Mouse (Mus musculus) forebrain, embryonic 10.5 days (tissue): ENCODE measurements around the gene Pdcd4. TPM values are rescaled to one million over a fixed set of nuclear protein-coding genes. Genes with fewer than 3 reads are reported as not detected.
A peak's percentile ranks its signal among the peaks of the same experiment; 100 is the strongest.

Experiments used
- DNase-seq: peaks from one replicate; pipeline ENCODE4 v3.0.0-alpha.2; 2017; ENCODE audit warnings: low spot score; ENCODE audit errors: extremely low spot score
- H3K27ac ChIP-seq: fragments of 300-500 bp; sonication (generic); 2 replicates; pipeline ENCODE4 v1.5.1; 2016; ENCODE audit warnings: mild to moderate bottlenecking
- H3K27me3 ChIP-seq: fragments of 300-500 bp; sonication (generic); 2 replicates; pipeline ENCODE4 v1.6.1; 2016; ENCODE audit warnings: mild to moderate bottlenecking; ENCODE audit not compliant: poor library complexity, severe bottlenecking
- H3K36me3 ChIP-seq: fragments of 300-500 bp; sonication (generic); replicated peaks from 2 replicates; pipeline ENCODE4 v1.6.1; 2016; ENCODE audit warnings: mild to moderate bottlenecking, moderate library complexity
- H3K4me1 ChIP-seq: fragments of 300-500 bp; sonication (generic); 2 replicates; pipeline ENCODE4 v1.6.1; 2016
- H3K4me3 ChIP-seq: fragments of 300-500 bp; sonication (generic); 2 replicates; pipeline ENCODE4 v1.5.1; 2016; ENCODE audit warnings: mild to moderate bottlenecking, moderate library complexity
- H3K9me3 ChIP-seq: fragments of 300-500 bp; sonication (generic); 2 replicates; pipeline ENCODE4 v1.6.1; 2016; ENCODE audit warnings: mild to moderate bottlenecking, moderate library complexity
- WGBS: fragments of 180-500 bp; shearing (Covaris S2); methylation state at CpG from one replicate; pipeline ENCODE4 v1.1.7; 2016; 5-methylcytosine and 5-hydroxymethylcytosine counted together
- polyA plus RNA-seq: library from polyadenylated mRNA; unstranded; fragments of >200 nt; fragmentation: Nextera tagmentation; extraction: Ambion mirVana; gene quantifications from 2 replicates; pipeline ENCODE4 v1.2.1, GENCODE M21; 2016

Pdcd4 gene
- polyA plus RNA-seq, 1 experiment from 2014 or later, result 46.7 TPM

DNA sequence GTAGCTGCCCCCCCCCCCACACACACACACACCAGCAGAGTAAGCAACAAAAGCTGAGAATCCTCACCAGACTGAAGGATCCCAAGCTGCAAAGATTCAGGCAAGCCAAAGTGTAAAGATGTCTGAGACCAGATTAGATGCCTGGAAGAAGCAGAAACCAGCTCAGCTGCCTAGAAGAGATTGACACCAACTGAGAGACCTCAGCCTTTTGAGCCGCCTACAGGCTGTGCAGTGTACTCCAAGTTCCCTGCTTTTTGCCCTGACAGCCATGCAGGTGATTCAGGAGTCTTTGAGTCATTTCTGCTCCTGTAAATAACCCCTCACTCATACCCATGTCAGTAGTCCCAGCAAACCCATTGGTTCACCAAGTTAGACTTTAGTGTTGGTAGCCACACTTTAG, 11.6 kb upstream of the Pdcd4 start:
- DNase-seq, result no peak
- no peaks in the 10 kb centered on the region for H3K27me3 ChIP-seq
- 80% methylated on average over 1 of the region's 1 CpGs for WGBS
- no peak overlapping the region for H3K27ac ChIP-seq
- no peak overlapping the region for H3K4me3 ChIP-seq
- H3K36me3 ChIP-seq, result no peaks in the 10 kb centered on the region
- no peaks in the 10 kb centered on the region for H3K9me3 ChIP-seq
- peaks cover 10% of the 10 kb centered on the region for H3K4me1 ChIP-seq

- no peaks in the 10 kb centered on the region for H3K9me3 ChIP-seq
- no peaks in the 10 kb centered on the region for H3K36me3 ChIP-seq
- no peak overlapping the region for H3K27ac ChIP-seq
- WGBS, result 75% methylated on average over 5 of the region's 5 CpGs
- no peak for DNase-seq
- H3K4me3 ChIP-seq, result no peak overlapping the region
- no peaks in the 10 kb centered on the region for H3K27me3 ChIP-seq
- peaks cover 13% of the 10 kb centered on the region for H3K4me1 ChIP-seq
Measured at GRCm38 (mm10) chr19:53881786-53882185, 10.2 kb upstream of the Pdcd4 start.

DNA sequence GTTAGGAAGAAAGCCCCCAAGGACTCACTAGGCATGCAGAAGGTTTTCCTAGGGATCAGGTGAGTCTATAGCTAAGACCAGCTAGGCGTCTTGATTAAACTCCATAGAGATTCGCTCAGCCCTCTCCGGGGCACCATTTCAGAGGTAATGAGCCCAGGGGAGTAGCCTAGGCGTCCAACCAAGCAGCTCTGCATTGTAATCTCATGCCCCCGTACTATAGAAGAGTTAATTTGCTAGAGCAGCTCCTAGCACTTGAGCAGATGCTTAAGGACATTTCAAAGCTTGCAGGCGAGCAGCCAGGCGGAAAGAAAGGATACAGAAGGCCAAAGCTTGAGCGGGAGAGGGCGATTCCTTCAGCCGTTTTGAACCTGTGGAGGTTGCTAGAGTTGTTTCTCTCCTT, 6.6 kb upstream of the Pdcd4 start:
- peak; percentile 30 for DNase-seq
- Histone ChIP-seq H3K9me3 (no peaks in the 10 kb centered on the region), H3K36me3 (no peaks in the 10 kb centered on the region), H3K4me1 (peaks cover 13% of the 10 kb centered on the region), H3K27me3 (no peaks in the 10 kb centered on the region), H3K4me3 (no peak overlapping the region; the same call in 1 of the 2 replicates), H3K27ac (peak overlapping the region; percentile 66)
- 20% methylated on average over 10 of the region's 10 CpGs for WGBS

- no peak for DNase-seq
- no peaks in the 10 kb centered on the region for H3K9me3 ChIP-seq
- H3K27ac ChIP-seq, result 0 out of 2 replicates have a peak overlapping the region, but pooled peaks have one; percentile 5
- peaks cover 19% of the 10 kb centered on the region for H3K4me1 ChIP-seq
- H3K27me3 ChIP-seq, result no peaks in the 10 kb centered on the region
- H3K36me3 ChIP-seq, result no peaks in the 10 kb centered on the region
- no peak overlapping the region for H3K4me3 ChIP-seq
- 91% methylated on average over 10 of the region's 10 CpGs for WGBS
Measured at GRCm38 (mm10) chr19:53886576-53887370, 5.3 kb upstream of the Pdcd4 start.

DNA sequence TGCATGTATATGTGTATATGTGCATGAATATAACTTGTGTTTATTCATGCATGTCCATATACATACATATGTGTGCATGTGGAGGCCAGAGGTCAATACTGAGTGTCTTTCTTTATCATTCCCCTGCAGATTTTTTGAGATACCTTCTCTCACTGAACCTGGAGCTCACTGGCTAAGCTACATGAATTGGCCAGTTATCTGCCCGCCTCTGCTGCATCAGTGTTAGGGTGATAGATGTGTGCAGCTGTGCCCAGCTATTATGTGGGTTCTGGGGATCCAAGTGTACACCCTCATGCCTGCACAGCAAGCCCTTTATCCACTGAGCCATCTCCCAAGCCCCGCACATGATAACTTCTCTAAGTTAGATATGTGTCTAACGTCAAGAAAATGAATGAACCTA, 4.2 kb upstream of the Pdcd4 start:
- H3K27me3 ChIP-seq, result no peaks in the 10 kb centered on the region
- H3K4me1 ChIP-seq, result peaks cover 26% of the 10 kb centered on the region
- H3K4me3 ChIP-seq, result no peak overlapping the region
- H3K36me3 ChIP-seq, result no peaks in the 10 kb centered on the region
- no peaks in the 10 kb centered on the region for H3K9me3 ChIP-seq
- DNase-seq, result no peak
- WGBS, result 90% methylated on average over 3 of the region's 3 CpGs
- H3K27ac ChIP-seq, result no peak overlapping the region

GRCm38 (mm10) chr19:53888331-53888730, 3.7 kb upstream of the Pdcd4 start:
- Histone ChIP-seq H3K9me3 (no peaks in the 10 kb centered on the region), H3K4me3 (no peak overlapping the region), H3K4me1 (peaks cover 29% of the 10 kb centered on the region), H3K36me3 (no peaks in the 10 kb centered on the region), H3K27me3 (no peaks in the 10 kb centered on the region), H3K27ac (no peak overlapping the region)
- 87% methylated on average over 9 of the region's 9 CpGs for WGBS
- no peak for DNase-seq

GRCm38 (mm10) chr19:53889555-53889954, 2.5 kb upstream of the Pdcd4 start:
- Histone ChIP-seq H3K36me3 (no peaks in the 10 kb centered on the region), H3K4me3 (no peak overlapping the region), H3K9me3 (no peaks in the 10 kb centered on the region), H3K27me3 (no peaks in the 10 kb centered on the region), H3K4me1 (peaks cover 29% of the 10 kb centered on the region), H3K27ac (no peak overlapping the region)
- 77% methylated on average over 5 of the region's 5 CpGs for WGBS
- DNase-seq, result no peak

DNA sequence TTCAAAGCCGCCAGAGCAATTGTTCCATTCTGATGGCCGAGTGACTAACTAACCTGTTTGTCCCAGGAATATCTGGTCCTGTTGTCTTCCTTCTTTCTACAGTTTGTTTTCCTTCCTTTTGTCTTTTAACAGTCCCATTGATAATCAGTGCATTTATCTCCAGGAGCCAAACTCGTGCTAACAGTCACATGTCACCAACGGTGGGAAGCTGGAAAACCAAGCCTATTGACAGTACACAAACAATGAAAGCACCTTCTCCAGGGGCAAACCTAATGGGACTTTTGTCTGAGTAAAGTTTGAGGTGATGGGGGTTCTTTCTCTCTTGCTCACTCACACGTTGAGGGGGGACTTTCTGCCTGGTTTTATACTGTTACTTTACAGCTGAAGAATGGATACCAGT, 1.8 kb upstream of the Pdcd4 start:
- 56% methylated on average over 5 of the region's 5 CpGs for WGBS
- H3K27me3 ChIP-seq, result no peaks in the 10 kb centered on the region
- no peak for DNase-seq
- H3K4me3 ChIP-seq, result no peak overlapping the region
- H3K4me1 ChIP-seq, result peaks cover 23% of the 10 kb centered on the region
- H3K36me3 ChIP-seq, result no peaks in the 10 kb centered on the region
- H3K9me3 ChIP-seq, result no peaks in the 10 kb centered on the region
- H3K27ac ChIP-seq, result no peak overlapping the region

DNA sequence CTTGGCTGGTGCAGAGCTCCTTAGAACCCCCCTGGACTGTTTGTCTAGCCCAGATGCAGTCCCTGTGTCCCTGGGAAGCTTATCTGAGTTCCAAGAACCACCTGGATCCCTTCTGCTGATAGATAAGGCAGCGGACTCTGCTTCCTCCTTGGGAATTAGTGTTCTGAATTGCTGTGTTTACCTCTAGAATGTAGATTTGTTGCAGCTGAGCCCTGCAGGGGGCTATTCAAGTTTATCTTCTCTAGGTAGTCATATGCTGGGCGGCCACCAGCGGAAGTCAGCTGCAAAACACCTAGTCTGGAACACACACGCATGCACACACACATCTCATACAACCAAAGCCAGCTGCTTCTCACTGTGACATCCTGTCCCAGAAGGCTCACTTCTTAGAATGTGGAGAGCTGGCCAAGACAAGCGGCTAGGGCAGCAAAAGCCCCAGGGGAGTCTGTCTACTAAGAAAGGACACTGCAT, 1.2 kb upstream of the Pdcd4 start:
- no peaks in the 10 kb centered on the region for H3K36me3 ChIP-seq
- H3K27me3 ChIP-seq, result no peaks in the 10 kb centered on the region
- 76% methylated on average over 5 of the region's 5 CpGs for WGBS
- H3K9me3 ChIP-seq, result no peaks in the 10 kb centered on the region
- H3K27ac ChIP-seq, result no peak overlapping the region
- peaks cover 18% of the 10 kb centered on the region for H3K4me1 ChIP-seq
- H3K4me3 ChIP-seq, result no peak overlapping the region
- no peak for DNase-seq

DNA sequence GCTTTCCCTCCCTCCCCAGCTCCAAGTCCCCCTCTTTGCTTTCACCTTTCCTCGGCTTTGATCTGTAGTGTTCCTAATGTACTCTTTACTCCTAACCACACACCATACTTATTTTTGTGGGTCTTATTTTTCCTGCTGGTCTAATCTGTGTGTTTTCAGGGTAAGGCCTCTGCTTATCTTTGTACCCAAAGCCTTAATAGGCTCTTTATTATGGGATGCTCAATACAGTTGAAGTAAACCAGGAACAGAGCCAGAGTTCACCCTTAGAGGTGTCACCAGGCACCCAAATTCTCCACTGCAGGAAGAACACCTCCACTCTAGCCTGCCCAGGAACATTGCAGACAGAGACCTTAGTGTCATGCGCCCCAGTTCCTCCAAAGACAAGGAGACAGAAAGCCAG, 462 bp upstream of the Pdcd4 start:
- Histone ChIP-seq H3K4me3 (no peak overlapping the region), H3K27me3 (no peaks in the 10 kb centered on the region), H3K4me1 (peaks cover 16% of the 10 kb centered on the region), H3K27ac (no peak overlapping the region), H3K36me3 (no peaks in the 10 kb centered on the region), H3K9me3 (no peaks in the 10 kb centered on the region)
- no peak for DNase-seq
- 92% methylated on average over 2 of the region's 2 CpGs for WGBS

DNA sequence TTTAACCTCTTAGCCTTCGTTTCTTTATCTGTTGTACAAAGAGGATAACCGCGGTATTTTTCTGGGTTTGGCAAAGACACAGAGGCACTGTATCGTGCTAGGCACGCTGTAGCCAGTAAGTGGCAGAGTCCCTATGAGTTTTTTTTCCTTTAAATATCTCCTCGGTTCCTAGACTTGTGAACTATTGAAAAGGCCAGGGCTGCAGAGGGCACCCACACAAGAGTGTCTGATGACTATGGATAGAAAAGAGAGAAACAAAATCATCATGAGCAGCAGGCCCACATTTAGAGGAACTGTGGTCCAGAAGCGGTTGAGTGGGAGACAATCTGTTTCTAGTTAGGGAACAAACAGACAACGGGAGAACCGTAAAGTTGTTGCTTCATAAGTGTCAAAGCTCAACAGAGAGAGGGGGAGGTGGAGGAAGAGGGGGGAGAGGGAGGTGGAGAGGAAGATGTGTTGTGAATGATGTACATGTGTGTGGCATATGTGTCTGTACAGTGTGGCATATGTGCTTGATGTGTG, 868 bp downstream of the Pdcd4 start:
- Histone ChIP-seq H3K4me3 (no peak overlapping the region), H3K4me1 (peaks cover 16% of the 10 kb centered on the region), H3K27ac (no peak overlapping the region), H3K9me3 (no peaks in the 10 kb centered on the region), H3K36me3 (no peaks in the 10 kb centered on the region), H3K27me3 (no peaks in the 10 kb centered on the region)
- 75% methylated on average over 9 of the region's 9 CpGs for WGBS
- DNase-seq, result no peak

- Histone ChIP-seq H3K27ac (no peak overlapping the region), H3K4me3 (no peak overlapping the region), H3K27me3 (no peaks in the 10 kb centered on the region), H3K4me1 (peaks cover 16% of the 10 kb centered on the region), H3K9me3 (no peaks in the 10 kb centered on the region), H3K36me3 (no peaks in the 10 kb centered on the region)
- 82% methylated on average over 3 of the region's 3 CpGs for WGBS
- DNase-seq, result no peak
Measured at GRCm38 (mm10) chr19:53893711-53894171, 1.7 kb downstream of the Pdcd4 start.

GRCm38 (mm10) chr19:53894538-53895121, 2.6 kb downstream of the Pdcd4 start:
- WGBS, result 87% methylated on average over 12 of the region's 12 CpGs
- H3K9me3 ChIP-seq, result no peaks in the 10 kb centered on the region
- H3K4me1 ChIP-seq, result peaks cover 16% of the 10 kb centered on the region
- no peak overlapping the region for H3K27ac ChIP-seq
- H3K36me3 ChIP-seq, result no peaks in the 10 kb centered on the region
- H3K27me3 ChIP-seq, result no peaks in the 10 kb centered on the region
- no peak for DNase-seq
- no peak overlapping the region for H3K4me3 ChIP-seq
